Comparison of ENCODE assay signal across 11 mouse cellular contexts in the genomic region with DNA sequence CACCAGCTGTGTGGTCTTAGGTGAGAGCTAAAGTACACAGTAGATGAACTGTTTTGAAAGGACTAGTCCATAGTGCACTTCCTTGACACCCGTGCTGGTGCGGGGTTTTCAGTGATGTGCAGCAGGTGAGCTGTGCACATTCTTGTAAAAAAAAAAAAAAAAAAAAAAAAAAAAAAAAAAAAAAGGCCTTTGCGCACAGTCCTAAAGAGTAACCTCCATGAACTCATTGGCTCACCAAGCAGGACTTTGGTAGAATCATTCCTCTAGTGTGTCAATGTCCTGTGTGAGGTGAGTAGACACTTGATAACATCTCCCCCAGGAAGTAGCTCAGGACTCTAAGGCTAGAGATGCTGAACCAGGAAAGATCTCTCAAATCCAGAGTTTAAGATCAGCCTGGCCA.
A peak's percentile ranks its signal among the peaks of the same experiment; 100 is the strongest.
DNase-seq lines count a peak whose midpoint lies in the region; ATAC-seq and TF ChIP-seq lines count a peak whose summit lies in the region.
"Had no signal": no experiment of that assay in that cellular context is flagged by ENCODE, and none has a peak within 500 bp of the region (broad histone marks: within the 10 kb centered on the region; RNA-seq: fewer than 3 reads in every experiment).

No protein-coding gene starts in this region.

- TF ChIP-seq POLR2A in thymus, adult 2 months (IDR thresholded peaks at IDR 0.05; ENCODE audit: control insufficient read depth, extremely low read depth, insufficient read depth, low read length, poor library complexity), result no peak

- TF ChIP-seq CTCF in thymus, adult 2 months (IDR thresholded peaks at IDR 0.05; ENCODE audit: borderline replicate concordance, control insufficient read depth, extremely low read depth, insufficient read depth, low read length, poor library complexity), result no peak

- H3K27me3 ChIP-seq in hindbrain, embryonic 12.5 days, result no peaks in the 10 kb centered on the region
- H3K27me3 ChIP-seq in hindbrain, embryonic 14.5 days (ENCODE audit: control insufficient read depth, insufficient read depth, low read length), result no peaks in the 10 kb centered on the region
- no peaks in the 10 kb centered on the region for H3K27me3 ChIP-seq in midbrain, embryonic 15.5 days (replicated peaks)
- no peaks in the 10 kb centered on the region for H3K27me3 ChIP-seq in midbrain, embryonic 14.5 days (ENCODE audit: control insufficient read depth, insufficient read depth, low read length)
- no peaks in the 10 kb centered on the region for H3K27me3 ChIP-seq in hindbrain, embryonic 15.5 days
- H3K27me3 ChIP-seq in stomach, embryonic 15.5 days (replicated peaks), result no peaks in the 10 kb centered on the region
- H3K27me3 ChIP-seq in thymus, adult 2 months (ENCODE audit: control insufficient read depth, insufficient read depth, low read length), result no peaks in the 10 kb centered on the region
- H3K27me3 ChIP-seq: heart, embryonic 13.5 days; limb, embryonic 15.5 days had no signal

- no peak overlapping the region for H3K9ac ChIP-seq in hindbrain, embryonic 12.5 days
- no peak overlapping the region for H3K9ac ChIP-seq in hindbrain, embryonic 14.5 days
- no peak overlapping the region for H3K9ac ChIP-seq in midbrain, embryonic 15.5 days
- H3K9ac ChIP-seq in midbrain, embryonic 14.5 days (replicated peaks; ENCODE audit: low read length), result no peak overlapping the region
- no peak overlapping the region for H3K9ac ChIP-seq in hindbrain, embryonic 15.5 days
- H3K9ac ChIP-seq in stomach, embryonic 15.5 days, result no peak overlapping the region
- H3K9ac ChIP-seq: limb, embryonic 15.5 days had no signal

- no peaks in the 10 kb centered on the region for H3K36me3 ChIP-seq in hindbrain, embryonic 12.5 days
- no peaks in the 10 kb centered on the region for H3K36me3 ChIP-seq in hindbrain, embryonic 14.5 days (replicated peaks; ENCODE audit: control insufficient read depth, insufficient read depth)
- no peaks in the 10 kb centered on the region for H3K36me3 ChIP-seq in midbrain, embryonic 15.5 days (replicated peaks)
- H3K36me3 ChIP-seq in midbrain, embryonic 14.5 days (ENCODE audit: control insufficient read depth, insufficient read depth, low read length), result no peaks in the 10 kb centered on the region
- H3K36me3 ChIP-seq in hindbrain, embryonic 15.5 days, result no peaks in the 10 kb centered on the region
- no peaks in the 10 kb centered on the region for H3K36me3 ChIP-seq in stomach, embryonic 15.5 days
- H3K36me3 ChIP-seq in thymus, adult 2 months (ENCODE audit: control insufficient read depth, insufficient read depth, low read length), result no peaks in the 10 kb centered on the region
- H3K36me3 ChIP-seq: heart, embryonic 13.5 days; limb, embryonic 15.5 days had no signal

- no peaks in the 10 kb centered on the region for H3K9me3 ChIP-seq in hindbrain, embryonic 12.5 days (replicated peaks)
- H3K9me3 ChIP-seq in hindbrain, embryonic 14.5 days (ENCODE audit: control insufficient read depth, low read length), result no peaks in the 10 kb centered on the region
- H3K9me3 ChIP-seq in midbrain, embryonic 15.5 days, result no peaks in the 10 kb centered on the region
- no peaks in the 10 kb centered on the region for H3K9me3 ChIP-seq in midbrain, embryonic 14.5 days (ENCODE audit: control insufficient read depth, low read length)
- no peaks in the 10 kb centered on the region for H3K9me3 ChIP-seq in hindbrain, embryonic 15.5 days
- no peaks in the 10 kb centered on the region for H3K9me3 ChIP-seq in stomach, embryonic 15.5 days
- H3K9me3 ChIP-seq: heart, embryonic 13.5 days; limb, embryonic 15.5 days had no signal

- DNase-seq in hindbrain, embryonic 14.5 days (ENCODE audit: low spot score), result no peak
- DNase-seq in midbrain, embryonic 14.5 days, result no peak
- no peak for DNase-seq in thymus, adult 2 months
- DNase-seq: gastrocnemius, postnatal 10 days; thymus, postnatal 4 days had no signal

- 85% methylated on average over 3 of the region's 3 CpGs for WGBS in hindbrain, embryonic 12.5 days
- WGBS in hindbrain, embryonic 14.5 days, result 89% methylated on average over 3 of the region's 3 CpGs
- WGBS in midbrain, embryonic 15.5 days, result 84% methylated on average over 3 of the region's 3 CpGs
- whole genome bisulfite sequencing in midbrain, embryonic 14.5 days, result 88% methylated on average over 3 of the region's 3 CpGs
- WGBS in hindbrain, embryonic 15.5 days, result 84% methylated on average over 3 of the region's 3 CpGs
- 70% methylated on average over 3 of the region's 3 CpGs for WGBS in stomach, embryonic 15.5 days
- 91% methylated on average over 3 of the region's 3 CpGs for WGBS in thymus, adult 2 months

- peak; percentile 7; the same call in 1 of the 2 replicates for ATAC-seq in hindbrain, embryonic 12.5 days (ENCODE audit: low FRiP score)
- ATAC-seq in hindbrain, embryonic 14.5 days (ENCODE audit: low FRiP score), result no peak
- 0 out of 2 replicates have a peak, but pooled peaks have one; percentile 20 for ATAC-seq in midbrain, embryonic 15.5 days (replicated peaks)
- ATAC-seq in midbrain, embryonic 14.5 days (ENCODE audit: low FRiP score, low TSS enrichment), result no peak
- ATAC-seq in hindbrain, embryonic 15.5 days (ENCODE audit: low FRiP score, low read depth), result peak; percentile 11; the same call in 1 of the 2 replicates
- no peak for ATAC-seq in stomach, embryonic 15.5 days (ENCODE audit: insufficient read depth, low FRiP score, low read depth)

- H3K4me1 ChIP-seq in hindbrain, embryonic 12.5 days, result peaks cover 6% of the 10 kb centered on the region
- H3K4me1 ChIP-seq in hindbrain, embryonic 14.5 days (replicated peaks; ENCODE audit: control insufficient read depth, insufficient read depth, low read length), result no peaks in the 10 kb centered on the region
- peaks cover 6% of the 10 kb centered on the region for H3K4me1 ChIP-seq in midbrain, embryonic 15.5 days
- no peaks in the 10 kb centered on the region for H3K4me1 ChIP-seq in midbrain, embryonic 14.5 days (ENCODE audit: control insufficient read depth, insufficient read depth, low read length)
- H3K4me1 ChIP-seq in hindbrain, embryonic 15.5 days (replicated peaks), result peaks cover 6% of the 10 kb centered on the region
- peaks cover 6% of the 10 kb centered on the region; the same call in 1 of the 2 replicates for H3K4me1 ChIP-seq in stomach, embryonic 15.5 days
- no peaks in the 10 kb centered on the region for H3K4me1 ChIP-seq in thymus, adult 2 months (replicated peaks; ENCODE audit: control insufficient read depth, insufficient read depth, low read length)

- H3K4me3 ChIP-seq in hindbrain, embryonic 12.5 days, result no peak overlapping the region
- no peak overlapping the region for H3K4me3 ChIP-seq in hindbrain, embryonic 14.5 days (replicated peaks; ENCODE audit: low read length)
- no peak overlapping the region for H3K4me3 ChIP-seq in midbrain, embryonic 15.5 days
- no peak overlapping the region for H3K4me3 ChIP-seq in midbrain, embryonic 14.5 days (replicated peaks; ENCODE audit: low read depth, low read length)
- H3K4me3 ChIP-seq in hindbrain, embryonic 15.5 days, result no peak overlapping the region
- no peak overlapping the region for H3K4me3 ChIP-seq in stomach, embryonic 15.5 days (replicated peaks)
- no peak overlapping the region for H3K4me3 ChIP-seq in thymus, adult 2 months (ENCODE audit: control insufficient read depth, insufficient read depth, low read length)

- no peak overlapping the region for H3K27ac ChIP-seq in hindbrain, embryonic 12.5 days
- H3K27ac ChIP-seq in hindbrain, embryonic 14.5 days, result no peak overlapping the region
- H3K27ac ChIP-seq in midbrain, embryonic 15.5 days, result no peak overlapping the region
- no peak overlapping the region for H3K27ac ChIP-seq in midbrain, embryonic 14.5 days (replicated peaks; ENCODE audit: low read depth, low read length)
- H3K27ac ChIP-seq in hindbrain, embryonic 15.5 days (replicated peaks), result no peak overlapping the region
- peak overlapping the region; percentile 80; the same call in 1 of the 2 replicates for H3K27ac ChIP-seq in stomach, embryonic 15.5 days
- no peak overlapping the region for H3K27ac ChIP-seq in thymus, adult 2 months (ENCODE audit: control insufficient read depth, insufficient read depth, low read length)
- H3K27ac ChIP-seq: heart, embryonic 13.5 days had no signal

- no peak overlapping the region for H3K4me2 ChIP-seq in hindbrain, embryonic 12.5 days (replicated peaks)
- no peak overlapping the region for H3K4me2 ChIP-seq in hindbrain, embryonic 14.5 days (replicated peaks)
- H3K4me2 ChIP-seq in midbrain, embryonic 15.5 days, result no peak overlapping the region
- H3K4me2 ChIP-seq in midbrain, embryonic 14.5 days (ENCODE audit: low read length), result no peak overlapping the region
- H3K4me2 ChIP-seq in hindbrain, embryonic 15.5 days, result no peak overlapping the region
- H3K4me2 ChIP-seq in stomach, embryonic 15.5 days, result no peak overlapping the region

Comparison
In these comparisons a context has a peak if more than half of its experiments do, and no peak if none do; other contexts are left out.
1. ATAC-seq: peak in hindbrain, embryonic 12.5 days (single experiment), midbrain, embryonic 15.5 days (single experiment) and hindbrain, embryonic 15.5 days (single experiment); none in hindbrain, embryonic 14.5 days (single experiment), midbrain, embryonic 14.5 days (single experiment) and stomach, embryonic 15.5 days (single experiment).